Mouse (Mus musculus) ovary, adult 18-20 months (tissue): ENCODE data around the gene Gpm6a.

Experiments used
- DNase-seq: peaks from one replicate; pipeline ENCODE4 v3.0.0; 2022; ENCODE audit warnings: low spot score, mixed read lengths

Gene Gpm6a

GRCm38 (mm10) chr8:54954741-54955455, at the start of gene Gpm6a:
Gpm6a (plus strand) TSS chr8:54954843.
- DNase-seq, result no peak

GRCm38 (mm10) chr8:54912891-54913290, 41.8 kb upstream of the Gpm6a start:
- DNase-seq, result no peak

GRCm38 (mm10) chr8:54917710-54918109, 36.9 kb upstream of the Gpm6a start:
- no peak for DNase-seq

- no peak for DNase-seq
These were observed 32.3 kb upstream of the Gpm6a start for GRCm38 (mm10) chr8:54922160-54922855.

GRCm38 (mm10) chr8:54924936-54925335, 29.7 kb upstream of the Gpm6a start:
- DNase-seq, result no peak

- no peak for DNase-seq
These were observed 22.3 kb upstream of the Gpm6a start for GRCm38 (mm10) chr8:54932306-54932705.

GRCm38 (mm10) chr8:54953351-54953750, 1.3 kb upstream of the Gpm6a start:
- no peak for DNase-seq

GRCm38 (mm10) chr8:54954030-54954429, 613 bp upstream of the Gpm6a start:
- DNase-seq, result no peak

- no peak for DNase-seq
These were observed 785 bp downstream of the Gpm6a start for GRCm38 (mm10) chr8:54955456-54955800.

GRCm38 (mm10) chr8:54955935-54956573, 1.4 kb downstream of the Gpm6a start:
- DNase-seq, result no peak

- no peak for DNase-seq
These were observed 2.1 kb downstream of the Gpm6a start for GRCm38 (mm10) chr8:54956787-54957186.

- no peak for DNase-seq
These were observed 2.9 kb downstream of the Gpm6a start for GRCm38 (mm10) chr8:54957506-54957905.

GRCm38 (mm10) chr8:54961571-54961970, 6.9 kb downstream of the Gpm6a start:
- DNase-seq, result no peak

- DNase-seq, result no peak
These were observed 20.4 kb downstream of the Gpm6a start for GRCm38 (mm10) chr8:54975020-54975419.

- DNase-seq, result no peak
These were observed 20.9 kb downstream of the Gpm6a start for GRCm38 (mm10) chr8:54975506-54975905.

GRCm38 (mm10) chr8:54975927-54976326, 21.3 kb downstream of the Gpm6a start:
- DNase-seq, result no peak

- DNase-seq, result no peak
These were observed 22.0 kb downstream of the Gpm6a start for GRCm38 (mm10) chr8:54976663-54977062.

- no peak for DNase-seq
These were observed 32.1 kb downstream of the Gpm6a start for GRCm38 (mm10) chr8:54986791-54987190.

GRCm38 (mm10) chr8:54989093-54989492, 34.5 kb downstream of the Gpm6a start:
- no peak for DNase-seq

GRCm38 (mm10) chr8:54991840-54992609, 37.4 kb downstream of the Gpm6a start:
- no peak for DNase-seq

- DNase-seq, result no peak
These were observed 41.0 kb downstream of the Gpm6a start for GRCm38 (mm10) chr8:54995662-54996061.

GRCm38 (mm10) chr8:55002398-55002797, 47.8 kb downstream of the Gpm6a start:
- DNase-seq, result no peak
